Mouse (Mus musculus) cerebellum, adult 2 months (tissue): Measurements from ENCODE around the gene Zfp985. TPM values are rescaled to one million over a fixed set of nuclear protein-coding genes. Genes with fewer than 3 reads are reported as not detected.
"Not testable (repeated sequence)": the region's sequence is repeated elsewhere in the genome, so short reads cannot be mapped to it uniquely, and the experiment has no call there.

Source experiments
- DNase-seq, 2 experiments: peaks; one replicate each; pipeline ENCODE4 v3.0.0; 2021
- H3K27ac ChIP-seq: fragments of 200-500 bp; 2 replicates; pipeline ENCODE4 v1.5.1; 2012; ENCODE audit warnings: low read length, control low read depth, inconsistent platforms; ENCODE audit not compliant: insufficient read depth
- H3K27me3 ChIP-seq: fragments of 200-500 bp; 2 replicates; pipeline ENCODE4 v1.6.1; 2012; ENCODE audit warnings: inconsistent platforms, mild to moderate bottlenecking, low read length, moderate library complexity; ENCODE audit not compliant: control insufficient read depth, insufficient read depth
- H3K4me1 ChIP-seq: fragments of 200-500 bp; 2 replicates; pipeline ENCODE4 v1.6.1; 2011; ENCODE audit warnings: low read length; ENCODE audit not compliant: control insufficient read depth, insufficient read depth
- H3K4me3 ChIP-seq: fragments of 200-500 bp; replicated peaks from 2 replicates; pipeline ENCODE3; 2011; ENCODE audit warnings: mild to moderate bottlenecking, low read depth, low read length, control low read depth; ENCODE audit not compliant: insufficient read depth
- CTCF ChIP-seq: fragments of 200-500 bp; IDR thresholded peaks from 2 replicates; pipeline ENCODE4 v1.5.1; 2011; ENCODE audit warnings: low read depth, mild to moderate bottlenecking, control low read depth, low read length, moderate library complexity, borderline replicate concordance; ENCODE audit not compliant: insufficient read depth
- POLR2A ChIP-seq: fragments of 200-500 bp; IDR thresholded peaks from 2 replicates; pipeline ENCODE4 v1.6.1; 2011; ENCODE audit warnings: low read length, control low read depth, borderline replicate concordance; ENCODE audit not compliant: insufficient read depth
- WGBS: fragments of 180-500 bp; shearing (Covaris S2); methylation state at CpG from one replicate; pipeline ENCODE4 v1.1.7; 2018; 5-methylcytosine and 5-hydroxymethylcytosine counted together
- polyA plus RNA-seq: library from polyadenylated mRNA; depleted of rRNA; stranded (reverse); fragments of >200 nt; gene quantifications from 2 replicates; pipeline ENCODE4 v1.2.3, GENCODE M21; 2012; rRNA removed

The Zfp985 gene
- polyA plus RNA-seq = 0.03 and 0.08 TPM in 2 replicates

- not testable (repeated sequence) for DNase-seq, H3K27ac ChIP-seq, H3K4me3 ChIP-seq, H3K27me3 ChIP-seq, H3K4me1 ChIP-seq
- WGBS = 72% methylated on average over 5 of the region's 5 CpGs
These were observed at the start of gene Zfp985 for GRCm38 (mm10) chr4:147553071-147553470. Zfp985 (plus strand) TSS chr4:147553277.

DNA sequence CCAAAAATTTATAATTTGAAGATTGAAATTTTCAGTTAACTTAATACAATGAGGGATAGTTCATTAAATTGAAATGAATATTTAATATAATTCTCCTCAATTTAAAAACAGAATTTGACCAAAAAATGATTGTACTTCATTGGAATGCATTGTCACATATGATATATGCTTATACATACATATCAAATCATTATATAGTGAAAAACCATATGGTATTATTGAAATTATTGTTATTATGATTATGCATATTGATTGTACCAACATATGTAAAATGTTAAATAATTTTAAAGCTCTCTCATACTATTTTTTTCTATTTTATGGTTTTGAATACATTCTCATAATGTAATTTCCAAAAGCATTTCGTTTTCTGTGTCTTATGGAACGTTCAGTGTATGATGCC lies 43.9 kb upstream of the Zfp985 start:
- Histone ChIP-seq H3K4me1 (no peaks in the 10 kb centered on the region), H3K27me3 (no peaks in the 10 kb centered on the region), H3K4me3 (no peak overlapping the region), H3K27ac (no peak overlapping the region)
- WGBS = 64% methylated on average over 2 of the region's 2 CpGs
- TF ChIP-seq POLR2A (no peak), CTCF (no peak)
- no peak for DNase-seq

- H3K4me1 ChIP-seq = no peaks in the 10 kb centered on the region
- H3K4me3 ChIP-seq = no peak overlapping the region
- no peaks in the 10 kb centered on the region for H3K27me3 ChIP-seq
- WGBS = 58% methylated on average over 2 of the region's 2 CpGs
- H3K27ac ChIP-seq = no peak overlapping the region
- DNase-seq = no peak
- TF ChIP-seq POLR2A (no peak), CTCF (no peak)
These were observed 34.1 kb upstream of the Zfp985 start for GRCm38 (mm10) chr4:147518981-147519380.

DNA sequence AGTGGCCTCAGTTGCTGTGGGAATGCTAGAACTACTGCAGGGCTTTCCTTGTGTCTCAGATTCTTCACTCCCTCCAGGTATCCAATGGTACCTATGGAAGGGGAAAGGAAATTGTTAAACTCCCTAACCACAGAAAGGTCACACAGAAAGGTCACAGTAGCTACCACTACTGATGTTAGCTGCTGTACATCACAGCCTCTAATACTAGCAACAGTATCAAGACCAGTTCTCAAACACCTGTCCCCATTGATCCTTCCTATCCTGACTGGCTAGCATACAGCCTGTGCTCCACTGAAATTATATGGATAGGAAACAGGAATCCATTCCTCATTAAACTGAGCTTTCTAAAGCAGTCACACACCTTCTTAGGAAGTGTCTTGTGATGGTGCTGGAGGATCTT lies 33.0 kb upstream of the Zfp985 start:
- H3K4me3 ChIP-seq = no peak overlapping the region
- no peak for DNase-seq
- TF ChIP-seq CTCF (no peak), POLR2A (no peak)

GRCm38 (mm10) chr4:147525125-147525524 lies 28.0 kb upstream of the Zfp985 start:
- no peaks in the 10 kb centered on the region for H3K4me1 ChIP-seq
- TF ChIP-seq CTCF (no peak), POLR2A (no peak)
- H3K27ac ChIP-seq = no peak overlapping the region
- H3K4me3 ChIP-seq = no peak overlapping the region
- WGBS = 77% methylated on average over 1 of the region's 1 CpGs
- no peaks in the 10 kb centered on the region for H3K27me3 ChIP-seq
- no peak for DNase-seq

More for the DNA sequence above, 33.0 kb upstream of the Zfp985 start:
- no peaks in the 10 kb centered on the region for H3K4me1 ChIP-seq
- H3K27ac ChIP-seq = no peak overlapping the region
- no peaks in the 10 kb centered on the region for H3K27me3 ChIP-seq

GRCm38 (mm10) chr4:147530366-147530765 lies 22.7 kb upstream of the Zfp985 start:
- Histone ChIP-seq H3K4me3 (no peak overlapping the region), H3K27me3 (no peaks in the 10 kb centered on the region), H3K4me1 (no peaks in the 10 kb centered on the region), H3K27ac (no peak overlapping the region)
- TF ChIP-seq POLR2A = no peak
- no peak for TF ChIP-seq CTCF
- DNase-seq = no peak
- WGBS = 86% methylated on average over 1 of the region's 1 CpGs

DNA sequence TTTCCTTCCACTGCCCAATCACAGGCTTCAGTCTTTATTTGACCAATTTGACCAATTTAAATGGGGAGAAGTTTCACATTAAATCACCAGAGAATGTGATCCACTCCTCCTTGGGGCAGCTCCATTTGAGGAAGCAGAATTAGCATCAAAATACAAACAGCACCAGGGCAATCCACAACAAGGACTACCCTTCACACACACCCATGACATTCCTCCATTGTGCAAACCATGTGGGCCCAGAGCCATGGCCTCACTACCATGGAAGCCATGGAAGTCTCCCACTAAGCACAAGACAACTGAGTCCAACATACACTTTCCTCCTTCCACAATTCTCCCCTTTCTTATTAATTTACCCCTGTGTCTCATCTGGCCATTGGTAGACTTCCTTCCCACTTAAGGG lies 17.2 kb upstream of the Zfp985 start:
- H3K27ac ChIP-seq, DNase-seq, H3K4me1 ChIP-seq, H3K4me3 ChIP-seq, H3K27me3 ChIP-seq: not testable (repeated sequence)

- Histone ChIP-seq H3K4me1 (no peaks in the 10 kb centered on the region), H3K27me3 (no peaks in the 10 kb centered on the region), H3K4me3 (no peak overlapping the region), H3K27ac (no peak overlapping the region)
- no peak for DNase-seq
- no peak for TF ChIP-seq CTCF
- WGBS = 73% methylated on average over 2 of the region's 2 CpGs
These were observed 15.4 kb upstream of the Zfp985 start for GRCm38 (mm10) chr4:147537702-147538101.

GRCm38 (mm10) chr4:147539918-147540317 lies 13.2 kb upstream of the Zfp985 start, which contains the start of gene Gm16503:
Gm16503 (plus strand) TSS chr4:147540218.
- H3K4me3 ChIP-seq, H3K27ac ChIP-seq, H3K27me3 ChIP-seq, H3K4me1 ChIP-seq, DNase-seq: not testable (repeated sequence)
- WGBS = 75% methylated on average over 3 of the region's 3 CpGs
